Mouse (Mus musculus) v-Abl transformed pro-B cells (cell line): ENCODE results near the gene Gm2310.
"Not testable (repeated sequence)": the region's sequence is repeated elsewhere in the genome, so short reads cannot be mapped to it uniquely, and the experiment has no call there.

Experiments used
- in situ Hi-C, 2 experiments: fragments of 400-800 bp; cut with MboI; formaldehyde crosslinking; loops; one replicate each; pipeline ENCODE4 v1.15.1; 2025; ENCODE audit not compliant: unreplicated experiment in 2 of 2

Gene Gm2310

GRCm38 (mm10) chr15:8519853-8520252 lies at the start of gene Gm2310:
Gm2310 (minus strand) TSS chr15:8519953.
- in situ Hi-C loops, result not testable (repeated sequence)

GRCm38 (mm10) chr15:8568645-8569528 lies 49.1 kb upstream of the Gm2310 start:
- in situ Hi-C loops, result no loop called here

GRCm38 (mm10) chr15:8568286-8568644 lies 48.5 kb upstream of the Gm2310 start:
- in situ Hi-C loops, result no loop called here

GRCm38 (mm10) chr15:8565416-8565815 lies 45.7 kb upstream of the Gm2310 start:
- in situ Hi-C loops, result no loop called here

- in situ Hi-C loops, result no loop called here
These were observed 44.6 kb upstream of the Gm2310 start for GRCm38 (mm10) chr15:8564331-8564730.

GRCm38 (mm10) chr15:8563423-8564194 lies 43.9 kb upstream of the Gm2310 start:
- in situ Hi-C loops, result no loop called here

GRCm38 (mm10) chr15:8562776-8563175 lies 43.0 kb upstream of the Gm2310 start:
- in situ Hi-C loops, result no loop called here

- in situ Hi-C loops, result no loop called here
These were observed 11.4 kb upstream of the Gm2310 start for GRCm38 (mm10) chr15:8531201-8531600.

- in situ Hi-C loops, result no loop called here
These were observed 6.8 kb downstream of the Gm2310 start for GRCm38 (mm10) chr15:8512957-8513356.

- in situ Hi-C loops, result no loop called here
These were observed 7.9 kb downstream of the Gm2310 start for GRCm38 (mm10) chr15:8511861-8512260.

GRCm38 (mm10) chr15:8502431-8502830 lies 17.3 kb downstream of the Gm2310 start:
- in situ Hi-C loops, result no loop called here

- in situ Hi-C loops, result no loop called here
These were observed 34.5 kb downstream of the Gm2310 start for GRCm38 (mm10) chr15:8485261-8485660.

GRCm38 (mm10) chr15:8469006-8469575 lies 50.7 kb downstream of the Gm2310 start:
- in situ Hi-C loops, result loop anchor here in 1 of 2 experiments (25.0 kb wide), 1 partner anchor 1007 kb away; no protein-coding TSS in a partner anchor
